Mouse (Mus musculus) brain, embryonic 14.5 days (tissue): Measurements from ENCODE around the gene Fam71e2. TPM values are rescaled to one million over a fixed set of nuclear protein-coding genes. Genes with fewer than 3 reads are reported as not detected.
A peak's percentile ranks its signal among the peaks of the same experiment; 100 is the strongest.
"Not testable (repeated sequence)": the region's sequence is repeated elsewhere in the genome, so short reads cannot be mapped to it uniquely, and the experiment has no call there.

Experiments
- DNase-seq: peaks from one replicate; pipeline ENCODE4 v3.0.0-alpha.2; 2011; ENCODE audit warnings: low read depth
- CTCF ChIP-seq: fragments of 200-500 bp; IDR thresholded peaks from 2 replicates; pipeline ENCODE4 v1.5.1; 2012; ENCODE audit warnings: inconsistent platforms, mild to moderate bottlenecking, moderate library complexity, borderline replicate concordance; ENCODE audit not compliant: insufficient read depth, insufficient read length; ENCODE audit errors: extremely low read depth
- POLR2A ChIP-seq: fragments of 200-500 bp; IDR thresholded peaks from 2 replicates; pipeline ENCODE4 v1.6.1; 2012; ENCODE audit warnings: mild to moderate bottlenecking, inconsistent platforms, borderline replicate concordance; ENCODE audit not compliant: poor library complexity, insufficient read depth, insufficient read length, severe bottlenecking; ENCODE audit errors: extremely low read depth
- polyA plus RNA-seq: library from polyadenylated mRNA; depleted of rRNA; stranded (reverse); fragments of >200 nt; gene quantifications from 2 replicates; pipeline ENCODE4 v1.2.3, GENCODE M21; 2012; rRNA removed

Gene Fam71e2
- polyA plus RNA-seq: not detected in 2 replicates

DNA sequence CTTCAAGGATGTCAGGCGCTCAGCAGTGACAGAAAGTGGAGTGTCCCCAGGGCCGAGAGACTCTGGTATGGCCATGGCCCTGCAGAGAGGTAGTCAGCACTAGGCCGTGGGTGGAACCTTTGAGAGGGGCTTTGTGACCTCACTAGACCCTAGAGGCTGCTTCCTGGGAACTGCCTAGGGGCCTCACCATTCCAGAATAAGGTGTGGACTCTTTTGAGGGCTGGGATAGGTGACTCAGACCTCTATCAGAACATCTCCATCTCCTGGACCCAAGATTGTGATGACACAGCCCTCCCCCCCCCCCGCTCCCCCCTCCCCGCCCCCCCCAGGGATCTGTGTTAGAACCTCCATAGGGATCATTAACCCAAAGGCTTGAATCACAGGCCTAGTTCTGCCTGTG is at the start of gene Fam71e2:
Gene Fam71e2, minus strand, starts transcription at position 101 of the 400 bp plus-strand sequence.
- DNase-seq: no peak
- TF ChIP-seq POLR2A: no peak
- TF ChIP-seq CTCF: no peak

DNA sequence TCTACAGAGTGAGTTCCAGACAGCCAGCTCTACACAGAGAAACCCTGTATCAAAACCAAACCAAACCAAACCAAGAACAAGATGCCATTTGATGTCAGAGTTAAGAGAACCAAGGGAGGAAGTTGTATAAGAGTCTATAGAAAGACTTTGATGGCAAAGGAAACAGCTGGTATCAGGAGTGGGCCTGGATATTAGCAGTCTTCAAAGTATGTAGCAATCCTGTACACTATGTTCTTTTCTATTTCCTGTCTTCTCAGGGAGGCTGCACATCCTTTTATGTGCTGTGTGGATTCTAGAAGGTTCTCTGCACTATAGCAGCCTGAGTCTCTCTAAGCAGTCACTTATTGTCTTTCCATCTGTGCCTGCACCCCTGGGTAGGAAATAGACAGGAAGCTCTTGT is 45.5 kb upstream of the Fam71e2 start:
- TF ChIP-seq CTCF (no peak), POLR2A (no peak)
- DNase-seq: no peak

DNA sequence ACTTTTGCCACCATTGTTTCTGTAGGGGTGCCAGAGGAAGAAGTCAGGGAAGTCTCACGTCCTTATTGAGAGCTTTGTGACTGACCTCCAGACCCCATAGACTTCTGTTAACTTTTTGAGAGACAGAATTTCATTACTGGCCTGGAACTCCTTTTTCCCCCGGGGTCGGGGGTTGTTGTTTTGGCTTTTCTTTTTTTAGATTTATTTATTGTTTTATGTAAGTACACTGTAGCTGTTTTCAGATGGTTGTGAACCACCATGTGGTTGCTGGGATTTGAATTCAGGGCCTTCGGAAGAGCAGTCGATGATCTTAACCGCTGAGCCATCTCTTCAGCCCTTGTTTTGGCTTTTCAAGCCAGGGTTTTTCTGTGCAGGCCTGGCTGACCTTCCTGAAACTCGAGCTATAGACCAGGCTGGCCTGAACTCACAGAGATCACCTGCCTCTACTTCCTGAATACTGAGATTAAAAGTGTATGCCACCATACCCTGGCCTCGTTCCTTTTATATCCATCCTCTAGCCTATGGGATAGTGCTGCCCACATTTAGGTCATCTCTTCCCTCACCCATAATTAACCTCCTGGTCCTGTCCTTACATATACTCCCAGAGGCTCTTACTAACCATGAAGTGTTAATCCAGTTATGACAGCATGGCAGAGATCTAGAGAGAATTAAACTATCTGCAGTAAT is 42.1 kb upstream of the Fam71e2 start:
- DNase-seq: no peak
- TF ChIP-seq CTCF: no peak
- no peak for TF ChIP-seq POLR2A

DNA sequence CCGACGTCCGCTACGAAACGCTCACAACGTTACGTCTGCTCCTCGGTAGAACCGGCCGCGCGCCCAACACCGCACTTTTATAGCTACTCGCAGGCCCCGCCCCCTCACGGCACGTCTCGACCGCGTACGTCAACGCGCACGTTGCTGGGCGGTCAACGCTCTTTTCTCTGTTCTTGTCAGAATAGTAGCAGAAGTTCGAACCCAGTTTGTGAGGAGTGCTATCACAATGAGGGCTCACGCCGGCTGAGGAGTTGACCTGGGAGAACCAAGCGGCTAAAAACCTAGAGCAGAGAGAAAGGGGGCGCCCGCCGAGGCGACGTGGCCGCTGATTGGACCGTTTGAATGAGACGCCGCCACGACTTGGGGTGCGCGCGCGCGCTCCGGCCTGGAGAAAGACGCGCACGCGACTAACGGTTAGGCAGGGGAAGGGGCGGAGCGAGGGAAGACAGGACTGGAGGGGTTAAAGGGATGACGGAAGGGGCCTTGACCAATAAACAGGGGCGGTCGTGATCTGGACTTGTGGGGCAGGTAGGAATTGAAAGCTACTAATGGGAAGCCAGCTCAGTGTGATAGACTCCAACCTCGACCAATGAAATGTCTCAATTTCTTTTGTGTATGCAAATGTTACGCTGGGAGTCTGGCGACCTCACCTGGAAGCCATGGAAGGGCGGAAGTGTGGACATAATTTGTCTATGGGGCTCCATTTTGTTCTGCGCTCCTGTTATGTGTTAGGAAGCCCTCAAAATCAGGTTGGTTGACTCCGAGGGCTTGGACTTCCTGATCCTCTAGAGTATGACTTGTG is 41.4 kb upstream of the Fam71e2 start, which contains the start of gene Ube2s:
Gene Ube2s, minus strand, starts transcription at position 288 of the 802 bp plus-strand sequence.
- peak; percentile 100 for DNase-seq
- TF ChIP-seq POLR2A: peak; percentile 50; the same call in 1 of the 2 replicates
- TF ChIP-seq CTCF: no peak

DNA sequence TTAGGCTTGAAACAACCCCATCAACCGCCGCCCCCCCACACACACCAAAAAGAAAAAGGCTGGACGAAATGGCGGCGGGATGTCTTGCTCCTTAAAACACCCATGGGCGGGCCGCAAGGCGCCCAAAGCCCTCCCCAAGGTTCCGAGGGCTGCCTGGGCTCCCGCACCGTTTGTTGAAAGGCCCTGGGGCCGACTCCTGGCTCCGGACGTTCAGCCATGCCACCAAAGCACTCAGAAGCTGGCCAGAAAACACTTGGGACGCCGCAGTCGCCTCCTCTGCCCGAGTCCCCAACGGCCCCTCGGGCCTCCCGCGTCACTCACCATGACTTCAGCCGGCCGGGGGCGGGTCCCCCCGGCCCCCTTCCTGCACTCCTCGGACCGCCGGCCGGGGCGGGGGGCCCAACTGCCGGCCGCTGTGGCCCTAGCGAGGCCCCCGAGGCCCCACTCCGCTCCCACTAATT is 40.8 kb upstream of the Fam71e2 start:
- DNase-seq: peak; percentile 35

DNA sequence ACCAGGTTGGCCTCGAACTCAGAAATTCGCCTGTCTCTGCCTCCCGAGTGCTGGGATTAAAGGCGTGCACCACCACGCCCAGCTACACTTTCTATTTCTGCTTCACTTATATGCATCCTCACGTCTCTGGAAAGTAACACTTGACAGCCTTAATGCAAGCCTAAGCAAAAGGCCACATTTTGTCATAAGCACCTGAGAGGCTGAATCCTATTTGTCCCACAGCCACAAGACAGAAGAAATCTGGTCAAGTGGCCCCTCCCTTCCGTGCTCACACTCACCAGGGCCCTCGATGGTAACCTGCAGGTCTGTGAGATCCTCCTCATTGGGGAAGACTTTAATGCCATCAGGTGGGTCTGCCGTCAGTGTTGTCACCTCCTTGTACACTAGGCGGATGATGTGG is 40.0 kb upstream of the Fam71e2 start:
- DNase-seq: not testable (repeated sequence)

More for the DNA sequence above, 40.8 kb upstream of the Fam71e2 start:
- TF ChIP-seq POLR2A: no peak

DNA sequence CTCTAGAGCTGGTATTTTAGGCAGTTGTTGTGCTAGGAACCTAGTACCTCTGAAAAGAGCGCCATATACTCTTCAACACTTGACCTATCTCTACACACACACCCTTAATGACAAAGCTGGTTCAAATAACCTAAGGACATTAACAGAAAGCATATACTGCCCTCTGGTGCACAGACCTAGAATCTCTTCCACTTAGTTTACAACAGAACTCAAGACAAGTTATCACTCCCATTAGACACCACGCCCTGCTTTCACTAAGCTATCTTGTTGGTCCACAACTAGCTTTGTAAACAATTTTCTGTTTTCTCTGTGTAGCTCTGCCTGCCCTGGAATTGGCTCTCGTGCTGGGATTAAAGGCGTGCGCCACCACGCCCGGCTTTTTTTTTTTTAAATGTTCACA is 35.6 kb upstream of the Fam71e2 start:
- DNase-seq: peak; percentile 73
- TF ChIP-seq CTCF (peak; percentile 32; the same call in 1 of the 2 replicates), POLR2A (no peak)

DNA sequence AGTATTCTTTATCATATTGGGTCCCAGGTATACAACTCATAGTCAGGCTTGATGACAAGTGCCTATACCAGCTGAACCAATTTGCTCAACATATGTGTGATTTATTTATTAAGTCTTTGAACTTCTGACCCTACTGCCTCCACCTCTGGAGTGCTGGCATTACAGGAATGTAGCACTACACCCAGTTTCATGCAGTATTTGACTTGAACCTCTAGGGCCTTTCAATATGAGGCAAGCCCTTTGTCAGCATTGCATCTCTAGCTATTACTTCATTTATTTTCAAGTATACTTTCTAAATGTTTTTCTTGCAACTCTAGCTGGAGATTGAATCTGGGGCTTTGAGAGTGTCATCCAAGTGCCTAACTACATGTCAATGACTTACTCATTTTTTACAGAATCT is 31.1 kb upstream of the Fam71e2 start:
- TF ChIP-seq CTCF (no peak), POLR2A (no peak)
- no peak for DNase-seq

DNA sequence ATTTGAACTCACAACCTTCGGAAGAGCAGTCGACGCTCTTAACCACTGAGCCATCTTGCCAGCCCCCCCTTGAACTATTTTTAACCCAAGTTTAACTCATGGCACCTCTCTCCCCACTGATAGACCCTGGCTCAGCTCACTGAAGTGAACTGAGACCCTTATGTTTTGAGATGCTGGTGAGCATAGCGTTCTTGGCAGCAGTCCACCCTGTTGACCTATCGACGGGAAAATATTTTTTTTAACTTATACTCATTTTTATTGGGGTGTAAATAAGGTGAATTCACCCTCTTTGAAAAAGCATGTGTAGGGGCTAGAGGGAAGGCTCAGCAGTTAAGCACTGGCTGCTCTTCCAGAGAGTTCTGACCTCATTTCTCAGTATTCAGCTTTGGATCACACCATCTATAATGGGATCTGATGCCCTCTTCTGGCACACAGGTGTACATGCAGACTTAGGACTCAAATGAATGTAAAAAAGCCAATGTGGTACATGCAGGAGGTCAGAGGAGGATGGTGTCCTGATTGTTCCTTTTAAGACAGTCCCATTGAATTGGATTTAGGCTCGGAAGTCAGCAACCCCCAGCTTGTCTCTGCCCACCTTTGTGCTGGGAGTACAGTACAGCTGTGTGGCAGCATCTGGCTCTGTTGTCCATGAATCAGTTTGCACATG is 24.8 kb upstream of the Fam71e2 start:
- DNase-seq: peak; percentile 74
- TF ChIP-seq CTCF (peak; percentile 58; the same call in 1 of the 2 replicates), POLR2A (no peak)

DNA sequence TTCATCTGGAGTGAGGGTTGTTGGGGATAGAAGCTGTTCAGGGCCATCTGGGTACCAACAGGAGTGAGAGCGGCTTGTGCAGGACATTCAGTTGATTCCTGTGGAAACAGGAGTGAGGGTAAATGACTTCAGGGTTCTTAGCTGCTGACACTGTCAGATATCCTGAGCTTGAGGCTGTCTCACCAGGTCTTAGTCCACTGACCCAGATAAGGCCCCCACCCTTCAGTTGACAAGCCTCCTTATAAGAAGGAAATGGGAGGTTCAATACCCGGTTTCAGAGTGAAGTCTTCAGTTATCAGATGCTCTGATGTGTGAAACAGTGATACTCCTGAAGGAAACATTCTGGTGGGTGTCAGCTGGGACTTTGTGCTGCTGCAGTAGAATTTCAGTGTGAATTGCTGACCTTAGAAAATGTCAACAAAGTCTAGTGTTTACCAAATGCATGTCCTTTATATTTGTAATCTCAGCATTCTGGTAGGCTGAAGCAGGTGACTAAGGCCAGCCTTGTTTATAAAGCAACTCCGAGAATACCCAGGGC is 23.6 kb upstream of the Fam71e2 start:
- TF ChIP-seq CTCF (no peak), POLR2A (no peak)

DNA sequence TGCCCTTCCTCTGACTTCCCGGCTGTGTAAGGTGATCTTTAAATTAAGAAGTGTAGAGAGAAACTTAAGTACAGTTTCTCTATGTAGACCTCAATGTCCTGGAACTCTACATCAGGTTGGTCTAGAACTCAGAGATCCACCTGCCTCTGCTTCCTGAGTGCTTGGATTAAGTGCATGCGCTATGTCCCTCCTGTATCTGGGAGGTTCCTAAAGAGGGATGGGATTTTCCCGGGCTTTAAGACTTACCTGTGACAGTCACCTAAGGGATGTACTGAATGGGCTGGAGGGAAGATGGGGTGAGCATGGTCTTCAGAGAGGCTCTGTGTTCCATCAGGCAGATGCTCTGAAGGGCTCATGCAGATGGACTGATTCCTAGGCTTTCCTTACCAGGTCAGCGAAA is 22.6 kb upstream of the Fam71e2 start:
- DNase-seq: no peak
- TF ChIP-seq POLR2A (no peak), CTCF (no peak)

More for the DNA sequence above, 23.6 kb upstream of the Fam71e2 start:
- no peak for DNase-seq

DNA sequence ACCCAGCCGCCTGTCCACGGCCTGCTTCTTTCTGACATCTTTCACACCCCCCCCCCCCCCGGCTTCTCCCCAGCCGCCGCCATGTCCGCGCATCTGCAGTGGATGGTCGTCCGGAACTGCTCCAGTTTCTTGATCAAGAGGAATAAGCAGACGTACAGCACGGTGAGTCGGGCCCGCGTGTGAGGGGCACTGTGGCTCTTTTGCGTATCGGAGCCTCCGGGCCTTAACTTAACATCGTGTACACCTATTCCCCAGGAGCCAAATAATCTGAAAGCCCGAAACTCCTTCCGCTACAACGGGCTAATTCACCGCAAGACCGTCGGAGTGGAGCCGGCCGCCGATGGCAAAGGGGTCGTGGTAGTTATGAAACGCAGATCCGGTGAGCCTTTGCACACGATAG is 22.1 kb upstream of the Fam71e2 start:
- not testable (repeated sequence) for DNase-seq
